Mouse (Mus musculus): ENCODE results near the gene Flt3l.
"Not testable (repeated sequence)": the region's sequence is repeated elsewhere in the genome, so short reads cannot be mapped to it uniquely, and the experiment has no call there.

The Flt3l gene

GRCm38 (mm10) chr7:45162996-45163615 lies 26.9 kb upstream of the Flt3l start:
- DNase-seq = no peak

DNA sequence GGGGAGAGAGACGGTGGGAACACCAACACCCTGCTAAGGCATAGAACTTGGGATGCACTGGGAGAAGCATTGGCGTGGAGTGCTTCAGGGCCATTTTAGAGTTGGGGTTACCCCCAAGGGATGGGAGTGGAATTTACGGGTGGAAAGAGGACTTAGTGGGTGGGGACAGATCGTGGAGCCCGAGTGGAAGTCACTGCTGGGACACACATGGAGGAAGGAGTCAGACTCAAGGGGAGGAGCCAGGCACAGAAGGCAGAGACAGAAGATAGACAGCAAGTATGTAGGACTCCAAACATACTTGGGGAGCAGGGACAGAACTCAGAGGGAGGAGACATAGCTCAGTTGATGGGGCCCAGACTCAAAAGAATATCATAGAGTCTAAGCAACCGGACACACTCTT lies 26.3 kb upstream of the Flt3l start:
- DNase-seq = no peak

GRCm38 (mm10) chr7:45161612-45162473 lies 25.6 kb upstream of the Flt3l start:
- peak; percentile 82 to 85 for DNase-seq

DNA sequence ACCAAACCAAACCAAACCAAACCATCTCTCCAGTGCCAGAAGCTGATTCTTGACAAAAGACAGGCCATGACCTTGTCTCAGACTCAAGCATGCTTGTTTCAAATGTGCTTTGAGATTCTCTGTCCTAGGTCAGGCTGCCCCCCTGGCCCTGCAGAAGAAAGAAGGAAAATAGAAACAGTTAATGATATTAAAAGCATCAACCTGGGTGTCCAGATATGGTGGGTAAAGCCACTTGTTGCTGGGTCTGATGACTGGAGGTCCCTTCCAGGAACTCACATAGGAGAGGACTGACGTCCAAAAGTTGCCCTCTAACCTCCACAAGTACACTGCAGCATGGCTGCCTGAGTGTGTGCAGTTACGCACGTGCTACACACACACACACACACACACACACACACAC lies 24.6 kb upstream of the Flt3l start:
- DNase-seq = no peak

DNA sequence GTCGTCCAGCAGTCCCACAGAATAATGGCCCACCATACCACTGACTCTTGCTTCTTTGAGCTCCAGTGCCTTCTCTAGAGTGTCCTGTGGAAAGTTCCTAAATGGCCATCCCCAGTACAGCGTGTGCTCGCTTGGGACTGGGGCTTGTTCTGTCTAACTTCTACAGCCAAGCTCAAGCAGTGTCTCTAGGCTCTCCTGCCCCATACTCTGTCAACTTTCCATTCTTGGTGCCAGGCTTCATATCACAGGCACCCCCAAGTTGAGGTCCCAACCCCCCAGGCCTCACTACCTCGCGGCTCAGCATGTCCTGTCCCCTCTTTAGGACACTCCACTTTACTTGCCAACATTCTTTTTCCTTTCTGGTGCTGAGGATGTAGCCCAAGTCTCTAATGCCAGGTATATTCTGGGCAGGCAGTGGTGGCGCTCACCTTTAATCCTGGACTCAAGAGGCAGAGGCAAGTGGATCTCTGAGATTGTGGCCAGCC lies 24.1 kb upstream of the Flt3l start:
- no peak for DNase-seq

- DNase-seq = no peak
Observed at GRCm38 (mm10) chr7:45158991-45159390, 22.8 kb upstream of the Flt3l start.

DNA sequence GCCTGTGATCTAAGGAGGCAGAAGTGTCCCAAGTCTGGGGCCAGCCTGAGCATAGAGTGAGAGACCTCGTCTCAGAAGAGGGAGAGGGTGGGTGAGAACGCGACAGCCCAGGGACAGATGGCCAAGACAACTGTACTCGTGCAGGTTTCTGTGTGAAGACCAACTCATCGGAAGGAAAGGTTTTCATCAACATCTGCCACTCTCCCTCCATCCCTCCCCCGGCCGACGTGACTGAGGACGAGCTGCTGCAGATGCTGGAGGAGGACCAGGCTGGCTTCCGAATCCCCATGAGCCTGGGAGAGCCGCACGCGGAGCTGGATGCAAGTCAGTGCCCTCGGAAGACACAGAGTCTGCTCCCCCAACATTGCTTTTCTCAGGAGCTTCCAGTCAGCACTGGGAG lies 21.2 kb upstream of the Flt3l start:
- DNase-seq = no peak

- no peak for DNase-seq
Observed at GRCm38 (mm10) chr7:45156206-45156605, 20.0 kb upstream of the Flt3l start.

DNA sequence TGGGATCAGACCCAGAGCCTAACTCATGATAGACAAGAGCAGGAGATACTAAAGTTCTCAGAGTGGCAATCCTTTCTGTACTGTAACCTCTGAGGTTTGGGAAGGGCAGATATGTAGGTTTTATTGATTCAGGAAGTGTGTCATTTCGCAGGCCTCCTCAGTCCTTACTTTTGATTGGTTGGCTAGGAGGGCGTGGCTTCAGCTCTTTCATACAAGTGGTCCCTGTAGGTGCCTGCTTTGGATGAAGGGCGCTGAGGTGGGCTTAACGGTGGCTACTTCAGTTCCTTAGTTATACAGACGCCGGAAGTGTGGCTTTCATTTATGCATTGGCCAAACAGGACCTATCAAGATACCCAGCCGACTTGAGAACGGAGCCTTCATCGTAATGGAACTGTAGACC lies 19.4 kb upstream of the Flt3l start:
- no peak for DNase-seq

- DNase-seq = peak; percentile 57 to 65
Observed at GRCm38 (mm10) chr7:45154993-45155514, 18.8 kb upstream of the Flt3l start.

DNA sequence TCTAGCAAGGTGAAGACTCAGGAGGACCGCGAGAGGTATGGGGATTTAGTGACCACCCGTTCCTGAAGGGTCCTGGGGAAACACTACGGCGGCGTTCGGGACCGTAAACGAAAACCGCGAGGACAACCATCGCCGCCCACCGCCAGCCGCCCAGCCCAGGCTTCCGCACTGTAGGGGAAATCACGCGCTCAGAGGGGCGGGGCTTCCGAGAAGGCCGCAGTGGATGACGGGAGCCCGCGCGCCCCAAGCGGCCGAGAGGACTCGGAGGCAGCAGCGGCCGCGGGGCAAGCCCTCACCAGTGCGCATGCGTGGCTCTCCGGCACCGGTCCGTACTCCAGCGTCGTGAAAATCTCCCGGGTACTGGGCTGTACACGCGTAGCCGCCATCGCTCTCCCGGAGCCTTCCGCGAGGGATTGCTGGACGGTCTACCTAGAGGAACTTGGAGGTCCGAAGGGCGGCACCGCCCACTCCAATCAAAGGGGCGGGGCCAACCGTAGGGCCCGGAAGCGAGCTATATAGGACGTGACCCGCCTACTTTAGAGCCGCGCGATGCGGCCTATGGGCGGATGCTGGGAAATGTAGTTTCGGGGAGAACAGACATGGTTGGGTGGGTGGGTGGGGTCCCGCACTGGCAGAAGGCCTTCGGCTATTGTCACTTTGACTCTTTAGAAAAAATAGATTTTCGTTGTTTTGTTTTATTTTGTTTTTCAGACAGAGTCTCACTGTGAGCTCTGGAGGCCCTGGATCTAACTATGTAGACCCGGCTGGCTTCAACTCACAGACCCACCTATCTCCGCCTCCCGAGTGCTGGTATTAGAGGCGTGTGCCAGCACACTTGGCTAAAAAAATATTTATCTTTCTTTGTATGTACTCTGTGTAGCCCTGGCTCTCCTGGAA lies 18.1 kb upstream of the Flt3l start, which contains the start of the genes Pih1d1 and Aldh16a1:
Gene Pih1d1, plus strand, starts transcription at position 208 of the 897 bp plus-strand sequence.
Gene Aldh16a1, minus strand, starts transcription at position 489 of the 897 bp plus-strand sequence.
- peak; percentile 96 to 98 for DNase-seq

GRCm38 (mm10) chr7:45153586-45153985 lies 17.4 kb upstream of the Flt3l start:
- no peak for DNase-seq

GRCm38 (mm10) chr7:45153052-45153451 lies 16.8 kb upstream of the Flt3l start:
- DNase-seq = not testable (repeated sequence)

GRCm38 (mm10) chr7:45151303-45151702 lies 15.1 kb upstream of the Flt3l start:
- DNase-seq = peak in 1 of 2 experiments; percentile 47

DNA sequence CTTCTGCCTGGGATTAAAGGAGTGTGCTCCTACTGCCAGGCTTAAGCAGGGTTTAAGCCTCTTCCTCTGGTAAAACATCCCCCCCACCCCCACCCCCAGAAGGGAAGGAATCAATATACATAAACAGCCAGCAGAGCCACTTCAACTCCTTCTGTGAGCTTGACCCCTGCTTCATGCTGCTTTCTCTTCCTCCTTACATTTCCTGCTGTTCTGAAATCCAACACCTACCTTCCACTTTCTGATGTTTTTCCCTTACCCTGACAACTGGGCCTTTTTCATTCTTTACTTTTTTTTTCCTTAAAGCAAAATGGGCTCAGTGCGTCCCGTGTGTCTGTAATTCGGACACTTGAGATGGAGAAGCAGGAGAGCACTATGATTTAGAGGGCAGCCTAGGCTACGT lies 14.1 kb upstream of the Flt3l start:
- DNase-seq = no peak

- no peak for DNase-seq
Observed at GRCm38 (mm10) chr7:45149545-45149944, 13.3 kb upstream of the Flt3l start.

DNA sequence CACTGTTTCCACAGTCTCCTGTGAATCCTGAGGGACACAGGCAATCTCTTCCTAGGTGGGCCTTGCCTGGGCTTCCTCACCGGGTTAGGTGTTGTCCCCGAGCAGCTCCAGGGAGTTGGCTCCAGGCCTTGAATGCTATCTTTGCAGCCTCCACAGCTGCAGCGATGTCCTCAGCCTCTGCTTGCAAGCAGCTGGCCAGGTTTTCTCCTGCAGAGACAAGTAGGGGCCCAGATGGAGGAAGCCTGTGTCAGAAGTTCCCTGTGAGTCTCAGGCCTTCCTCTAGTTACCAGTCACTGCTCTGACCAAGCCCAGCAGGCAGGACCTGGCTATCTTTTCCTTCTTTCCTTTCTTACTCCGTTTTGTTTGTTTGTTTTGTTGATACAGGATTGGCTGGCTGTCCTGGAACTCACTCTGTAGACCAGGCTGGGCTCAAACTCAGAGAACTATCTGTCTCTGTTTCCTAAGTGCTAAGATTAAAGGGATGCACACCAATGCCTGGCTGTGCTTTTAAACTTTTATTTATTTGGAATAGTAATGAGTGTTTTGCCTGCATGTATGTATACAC lies 12.4 kb upstream of the Flt3l start:
- DNase-seq = no peak

- peak; percentile 52 to 57 for DNase-seq
Observed at GRCm38 (mm10) chr7:45147899-45148298, 11.7 kb upstream of the Flt3l start.

GRCm38 (mm10) chr7:45147267-45147666 lies 11.0 kb upstream of the Flt3l start:
- DNase-seq = peak; percentile 44 to 64

- DNase-seq = no peak
Observed at GRCm38 (mm10) chr7:45145460-45145859, 9.2 kb upstream of the Flt3l start.

DNA sequence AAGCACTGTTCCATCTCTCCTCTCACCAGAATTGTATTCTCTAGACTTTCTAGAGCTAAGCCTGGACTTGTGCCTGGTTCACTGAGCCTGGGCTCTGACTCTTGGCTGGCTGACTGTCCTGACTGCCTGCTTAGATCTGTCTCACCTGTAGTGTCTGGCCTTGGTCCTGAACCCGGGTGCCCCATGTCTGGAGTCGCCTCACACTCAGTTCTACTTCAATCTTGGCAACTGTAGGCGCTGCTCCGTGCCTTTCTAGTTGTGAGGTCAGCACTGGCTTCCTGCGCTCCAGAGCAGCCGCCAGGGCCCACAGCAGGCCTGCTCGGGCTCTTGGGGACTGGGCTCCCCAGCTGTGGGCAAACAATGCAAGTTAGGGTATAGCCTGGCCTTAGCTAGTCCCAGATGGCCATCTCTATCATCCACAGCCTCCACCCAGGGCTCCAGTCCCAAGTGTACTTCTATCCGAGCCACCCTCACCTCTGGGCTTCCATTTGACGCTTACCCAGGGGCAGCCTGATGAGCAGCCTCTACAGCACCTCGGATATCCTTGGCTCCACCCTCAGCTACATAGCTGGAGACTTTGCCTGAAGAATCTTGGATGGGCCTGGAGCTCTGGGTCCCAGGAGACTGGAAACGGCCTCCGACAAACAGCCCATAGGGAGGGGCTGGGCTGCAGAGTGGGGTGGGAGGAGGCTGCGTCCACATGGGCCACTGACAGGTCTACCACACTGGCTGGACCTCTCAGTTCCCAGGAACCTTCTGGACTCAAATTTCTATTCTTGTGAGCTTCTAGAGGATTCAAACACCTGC lies 8.3 kb upstream of the Flt3l start:
- DNase-seq = no peak
